Mouse (Mus musculus): ENCODE measurements around the gene Dcps.

- TF ChIP-seq CTCF (IDR thresholded peaks at IDR 0.05; ENCODE audit: insufficient read depth, low read depth, low read length) = no peak
- TF ChIP-seq POLR2A (IDR thresholded peaks at IDR 0.05; ENCODE audit: insufficient read depth, low read depth, low read length) = no peak
Measured at GRCm38 (mm10) chr9:35092904-35093303, 83.0 kb downstream of the Dcps start.

Data from olfactory bulb, adult 2 months (tissue).